Mouse (Mus musculus) erythroid progenitor cell, adult 5-6 weeks (primary cell): ENCODE results near the gene Pigr. TPM values are rescaled to one million over a fixed set of nuclear protein-coding genes. Genes with fewer than 3 reads are reported as not detected.

Experiments used
- ATAC-seq: replicated peaks from 2 replicates; pipeline ENCODE4 v1.8.0; 2016; ENCODE audit warnings: moderate number of reproducible peaks, mild to moderate bottlenecking, moderate TSS enrichment, inconsistent platforms; ENCODE audit not compliant: poor library complexity, low FRiP score, severe bottlenecking
- total RNA-seq, 2 experiments: library from RNA; stranded (forward) in 1 of 2; stranded (reverse) in 1 of 2; fragments of 150-400 nt in 1 of 2; fragments of 186-747, 209-891 nt in 1 of 2; gene quantifications; 2 replicates each; pipeline versions ENCODE4 v1.2.3 to v1.2.4; 2015 to 2017; ENCODE audit warnings: low replicate concordance in 2 of 2

Gene Pigr
- total RNA-seq, 2 experiments from 2014 or later: not detected

DNA sequence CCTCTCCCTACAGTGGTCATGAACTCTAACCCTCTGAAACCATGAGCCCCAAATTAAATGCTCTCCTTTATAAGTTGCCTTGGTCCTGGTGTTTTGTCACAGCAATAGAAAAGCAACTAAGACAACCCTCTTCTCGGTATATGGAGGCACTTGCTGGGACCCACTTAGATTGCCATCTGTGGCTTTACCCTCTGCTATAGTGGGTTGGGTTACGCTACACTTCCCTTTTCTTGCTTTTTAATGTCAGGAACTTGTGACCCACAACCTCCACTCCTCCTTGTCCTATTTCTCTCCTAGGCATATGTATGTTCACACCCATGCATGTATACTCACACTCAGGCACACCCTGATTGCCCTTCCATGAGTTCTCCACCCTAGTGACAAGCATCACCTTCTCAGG is 46.4 kb downstream of the Pigr start:
- no peak for ATAC-seq

DNA sequence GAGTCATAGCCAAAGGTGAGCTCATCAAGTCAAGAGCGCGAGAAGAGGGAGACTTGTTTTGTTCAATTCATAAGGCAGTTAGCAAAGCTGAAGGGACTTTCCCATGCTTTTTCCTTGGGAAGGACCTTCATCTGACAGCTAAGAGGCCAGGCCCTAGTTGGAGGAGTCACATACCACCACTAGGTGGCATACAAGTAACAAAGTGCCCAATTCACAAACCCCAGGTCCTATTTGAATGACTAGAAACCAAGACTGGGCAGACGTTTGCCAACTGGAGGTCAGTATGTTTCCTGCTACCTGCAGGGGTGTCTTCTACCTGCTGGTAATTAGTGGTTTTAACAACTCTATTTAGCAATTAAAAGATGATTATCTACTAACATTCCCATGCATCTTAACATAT is 48.7 kb downstream of the Pigr start:
- no peak for ATAC-seq

DNA sequence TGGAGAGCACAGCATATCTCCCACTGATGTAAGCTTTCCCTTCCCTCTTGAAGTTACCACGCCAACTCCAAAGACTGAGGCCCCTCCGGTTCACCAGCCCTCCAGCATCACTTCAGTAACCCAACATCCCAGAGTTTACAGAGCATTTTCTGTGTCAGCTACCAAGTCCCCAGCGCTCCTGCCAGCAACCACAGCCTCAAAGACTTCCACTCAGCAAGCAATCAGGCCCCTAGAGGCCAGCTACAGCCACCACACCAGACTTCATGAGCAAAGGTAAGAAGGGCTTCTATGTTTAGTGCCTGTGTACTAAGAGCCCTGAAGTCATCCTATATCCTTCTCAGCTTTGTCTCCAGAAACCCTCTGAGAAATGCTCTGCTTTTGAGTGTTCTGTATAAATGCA is 49.4 kb downstream of the Pigr start:
- ATAC-seq: no peak

DNA sequence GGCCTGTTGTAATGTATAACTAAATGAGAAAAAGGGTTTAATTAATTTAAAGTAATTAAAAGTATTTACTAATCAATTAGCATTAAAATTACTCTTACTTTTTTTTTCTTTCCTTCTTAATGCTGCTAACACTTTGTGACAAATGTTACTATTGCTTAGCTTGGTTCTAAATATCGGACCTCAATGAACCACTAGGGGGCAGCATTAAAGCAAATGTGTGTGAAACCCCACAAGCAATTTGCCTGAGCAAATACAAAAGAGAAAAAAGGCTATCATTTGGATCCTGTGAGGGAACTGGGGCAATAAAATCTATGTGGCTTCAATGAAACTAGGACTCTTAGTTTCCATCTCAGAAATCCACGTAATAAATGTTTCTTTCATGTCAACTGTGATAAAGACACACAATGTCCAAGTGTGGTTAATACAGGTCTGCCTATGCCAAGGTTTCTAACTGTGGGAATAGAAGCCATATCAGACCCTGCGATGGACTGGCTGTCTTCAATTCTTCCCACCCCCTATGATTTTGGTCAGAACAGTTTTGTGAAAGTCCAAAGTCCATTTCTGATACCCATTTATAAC is 50.5 kb downstream of the Pigr start:
- no peak for ATAC-seq

DNA sequence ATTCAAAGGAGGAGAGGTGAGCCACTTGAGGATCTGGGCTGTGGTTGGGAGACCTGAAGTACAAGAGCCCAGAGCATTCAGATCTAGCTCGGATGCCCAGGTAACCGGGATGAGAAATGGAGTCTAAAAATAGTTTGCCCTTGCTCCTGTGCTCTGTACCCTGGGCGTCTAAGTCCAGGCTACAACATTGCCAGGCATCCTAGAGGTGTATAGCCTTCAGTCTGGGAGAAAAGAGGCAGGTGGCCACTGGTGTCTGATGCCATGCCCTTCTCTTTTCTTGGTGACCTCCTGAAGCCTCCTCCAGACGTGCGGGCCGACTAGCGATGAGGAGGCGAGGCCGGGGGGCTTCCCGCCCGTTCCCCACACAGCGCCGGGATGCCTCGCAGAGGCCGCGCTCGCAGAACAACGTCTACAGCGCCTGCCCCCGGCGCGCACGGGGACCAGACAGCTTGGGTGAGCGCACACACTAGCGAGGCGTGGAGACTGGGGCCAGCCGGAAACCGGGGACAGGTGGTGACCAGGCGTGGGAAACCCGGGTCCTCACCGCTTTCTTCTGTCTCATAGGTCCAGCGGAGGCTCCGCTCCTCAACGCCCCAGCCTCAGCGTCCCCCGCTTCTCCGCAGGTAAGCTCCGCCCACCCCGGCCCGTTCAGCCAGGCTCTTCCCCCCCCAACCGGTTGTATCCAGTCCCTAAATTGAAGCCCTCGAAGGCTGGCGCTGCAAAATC is 51.6 kb downstream of the Pigr start:
- no peak for ATAC-seq

DNA sequence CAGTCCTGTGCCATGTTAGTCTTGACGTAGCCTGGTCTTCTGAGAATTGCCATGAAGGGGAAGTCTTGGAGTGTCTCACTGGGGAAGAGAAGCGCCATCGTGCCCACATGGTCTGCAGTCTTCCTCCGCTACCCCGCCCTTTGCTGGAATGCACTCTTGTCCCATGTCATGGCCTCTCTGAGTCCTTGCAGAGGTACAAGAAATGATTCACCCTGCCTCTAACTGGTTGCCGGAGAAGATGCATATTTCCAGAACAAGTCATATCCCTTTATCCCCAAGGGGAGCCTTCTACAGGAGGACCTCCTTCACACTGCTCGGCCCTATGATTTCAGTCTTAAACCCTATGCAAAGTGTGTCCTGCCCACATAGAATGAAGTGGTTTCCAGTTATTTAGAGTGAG is 53.4 kb downstream of the Pigr start:
- ATAC-seq: no peak

DNA sequence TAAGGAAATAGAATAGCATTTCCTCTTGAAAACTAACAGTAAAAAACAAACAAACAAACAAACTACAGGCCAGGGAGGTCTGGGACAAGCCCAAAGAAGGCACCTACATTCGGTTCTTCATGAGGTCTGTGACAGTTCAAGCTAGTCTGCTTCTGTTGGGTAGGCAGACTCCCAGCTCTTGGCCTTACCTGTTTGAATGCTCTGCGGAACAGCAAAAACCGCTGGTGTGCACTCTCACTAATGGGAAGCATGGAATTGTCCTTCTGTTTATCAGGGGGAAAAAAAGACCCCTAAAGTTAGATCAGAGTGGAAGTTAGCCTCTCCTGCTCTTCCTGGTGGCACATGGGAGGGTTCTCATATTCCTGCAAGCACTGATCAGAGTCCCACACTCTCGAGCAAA is 56.7 kb downstream of the Pigr start:
- ATAC-seq: no peak

DNA sequence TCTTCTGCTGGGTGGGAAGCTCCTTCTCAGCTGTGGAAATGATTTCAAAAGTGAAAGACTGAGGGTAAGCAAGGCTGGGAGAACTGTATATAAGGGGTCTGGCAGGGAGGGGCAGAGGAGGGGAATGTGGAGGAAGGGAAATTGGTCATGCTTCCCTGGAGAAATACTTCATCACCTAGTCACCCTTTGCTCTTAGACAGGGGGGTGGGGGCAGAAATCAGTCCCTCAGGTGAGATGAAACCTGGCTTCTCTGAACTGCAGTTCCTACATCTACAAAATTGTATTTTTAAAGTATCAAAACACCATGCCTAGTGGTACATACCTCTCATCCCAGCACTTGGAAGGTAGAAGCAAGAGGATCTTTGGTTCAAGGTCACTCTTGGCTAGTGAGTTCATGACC is 60.9 kb downstream of the Pigr start, which contains the start of gene Il24:
Il24 (minus strand) TSS at position 101 of the 400 bp plus-strand sequence.
- ATAC-seq: no peak

DNA sequence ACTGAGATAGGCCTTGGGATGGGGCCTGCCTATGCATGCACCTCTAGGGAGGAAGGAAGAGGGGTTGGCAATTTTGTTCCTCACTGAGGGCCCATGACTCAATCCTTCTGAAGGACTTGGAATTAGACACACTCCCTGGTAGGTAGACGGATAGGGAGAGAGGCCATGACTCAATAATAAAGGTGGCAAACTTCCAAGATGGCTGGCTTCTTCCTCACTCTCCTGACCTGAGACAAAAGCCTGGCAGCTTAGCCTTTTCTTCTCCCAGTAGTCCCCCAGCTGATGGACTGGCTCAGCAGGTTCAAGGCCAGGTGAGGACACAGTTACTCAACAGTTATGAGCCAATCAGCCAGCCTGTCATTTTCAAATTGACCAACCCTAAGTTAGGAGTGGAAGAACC is 66.0 kb downstream of the Pigr start:
- no peak for ATAC-seq

DNA sequence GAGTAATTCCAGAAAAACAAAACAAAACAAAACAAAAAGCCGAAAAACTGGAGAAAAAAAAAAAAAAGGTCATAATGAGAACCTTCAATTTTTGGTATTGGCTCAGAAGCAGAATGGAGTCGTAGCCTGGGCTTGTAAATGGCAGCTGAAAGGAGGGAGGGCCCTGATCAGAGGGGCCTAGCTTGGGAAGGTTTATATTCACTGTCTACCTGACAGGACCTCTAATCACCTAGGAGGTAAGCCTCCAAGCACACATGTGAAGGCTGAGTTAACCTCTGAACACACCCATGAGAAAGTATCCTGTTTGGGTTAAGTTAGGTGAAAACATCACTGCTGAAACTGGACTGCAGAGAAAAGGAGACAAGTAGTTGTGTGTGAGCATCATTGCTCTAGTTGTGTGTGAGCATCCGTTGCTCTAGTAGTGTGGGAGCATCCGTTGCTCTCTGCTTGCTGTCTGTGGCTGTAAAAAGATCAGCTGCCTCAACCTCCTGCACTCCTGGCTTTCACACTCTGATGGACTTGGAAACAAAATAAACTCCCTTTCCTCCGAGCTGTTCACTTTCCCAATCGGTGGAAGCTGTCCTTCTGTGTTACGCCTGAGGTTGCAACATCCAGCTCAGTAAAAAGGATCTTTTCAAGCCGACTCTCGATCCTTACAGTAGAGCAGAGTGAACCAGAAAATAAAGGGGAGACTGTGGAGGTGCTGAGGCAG is 67.0 kb downstream of the Pigr start:
- ATAC-seq: no peak

DNA sequence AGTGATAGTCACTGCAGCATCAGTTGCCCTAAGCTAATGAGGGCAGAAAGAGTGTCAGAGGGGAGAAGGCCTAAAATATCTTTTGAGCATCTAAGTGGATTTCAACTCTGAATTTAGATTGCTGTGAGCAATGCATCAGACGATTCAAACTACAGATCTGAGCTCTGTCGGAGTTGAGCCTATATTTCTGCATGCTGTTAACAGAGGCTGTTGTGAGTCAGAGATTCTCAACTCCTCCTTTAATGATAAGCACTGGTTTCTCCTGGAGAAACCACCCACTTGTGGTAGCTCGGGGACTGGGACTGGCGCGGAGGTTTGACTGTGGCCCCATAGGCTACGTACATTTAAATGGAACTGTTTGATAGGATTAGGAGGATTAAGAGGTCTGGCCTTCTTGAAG is 68.0 kb downstream of the Pigr start:
- ATAC-seq: no peak

Other genes starting within 250 kb of the Pigr start
- gene Zp3r, start 197.1 kb upstream of the Pigr start, total RNA-seq (2015; ENCODE audit: low replicate concordance): not detected in 2 replicates
- gene Zp3r, start 197.1 kb upstream of the Pigr start, total RNA-seq (2017; ENCODE audit: low replicate concordance): not detected in 2 replicates
- not detected in 2 replicates for gene C4bp, start 165.1 kb upstream of the Pigr start, total RNA-seq (2015; ENCODE audit: low replicate concordance)
- not detected in 2 replicates for gene C4bp, start 165.1 kb upstream of the Pigr start, total RNA-seq (2017; ENCODE audit: low replicate concordance)
- not detected in 2 replicates for gene Gm29427, start 110.9 kb upstream of the Pigr start, total RNA-seq (2015; ENCODE audit: low replicate concordance)
- gene Gm29427, start 110.9 kb upstream of the Pigr start, total RNA-seq (2017; ENCODE audit: low replicate concordance): not detected in 2 replicates
- gene Yod1, start 109.4 kb upstream of the Pigr start, total RNA-seq (2015; ENCODE audit: low replicate concordance): 54.8 and 88.0 TPM in 2 replicates
- 53.1 and 58.8 TPM in 2 replicates for gene Yod1, start 109.4 kb upstream of the Pigr start, total RNA-seq (2017; ENCODE audit: low replicate concordance)
- 23.5 and 26.7 TPM in 2 replicates for gene Pfkfb2, start 97.4 kb upstream of the Pigr start, total RNA-seq (2015; ENCODE audit: low replicate concordance)
- gene Pfkfb2, start 97.4 kb upstream of the Pigr start, total RNA-seq (2017; ENCODE audit: low replicate concordance): 38.4 and 45.7 TPM in 2 replicates
- gene AA986860, start 94.7 kb upstream of the Pigr start, total RNA-seq (2015; ENCODE audit: low replicate concordance): 8.6 and 11.3 TPM in 2 replicates
- 8.0 and 9.4 TPM in 2 replicates for gene AA986860, start 94.7 kb upstream of the Pigr start, total RNA-seq (2017; ENCODE audit: low replicate concordance)
- not detected in 2 replicates for gene Fcamr, start 25.8 kb upstream of the Pigr start, total RNA-seq (2015; ENCODE audit: low replicate concordance)
- gene Fcamr, start 25.8 kb upstream of the Pigr start, total RNA-seq (2017; ENCODE audit: low replicate concordance): not detected in 2 replicates
- gene Fcmr, start 39.0 kb downstream of the Pigr start, total RNA-seq (2015; ENCODE audit: low replicate concordance): 11.2 and 16.3 TPM in 2 replicates
- 4.7 and 9.2 TPM in 2 replicates for gene Fcmr, start 39.0 kb downstream of the Pigr start, total RNA-seq (2017; ENCODE audit: low replicate concordance)
- gene Il24, start 60.8 kb downstream of the Pigr start, total RNA-seq (2015; ENCODE audit: low replicate concordance): not detected in 2 replicates
- not detected in 2 replicates for gene Il24, start 60.8 kb downstream of the Pigr start, total RNA-seq (2017; ENCODE audit: low replicate concordance)
- gene Il20, start 84.8 kb downstream of the Pigr start, total RNA-seq (2015; ENCODE audit: low replicate concordance): not detected in 2 replicates
- gene Il20, start 84.8 kb downstream of the Pigr start, total RNA-seq (2017; ENCODE audit: low replicate concordance): not detected in 2 replicates
- gene Il19, start 113.4 kb downstream of the Pigr start, total RNA-seq (2015; ENCODE audit: low replicate concordance): not detected in 2 replicates
- not detected in 2 replicates for gene Il19, start 113.4 kb downstream of the Pigr start, total RNA-seq (2017; ENCODE audit: low replicate concordance)
- not detected in 2 replicates for gene Il10, start 193.2 kb downstream of the Pigr start, total RNA-seq (2015; ENCODE audit: low replicate concordance)
- gene Il10, start 193.2 kb downstream of the Pigr start, total RNA-seq (2017; ENCODE audit: low replicate concordance): not detected in 2 replicates